Mouse (Mus musculus): ENCODE results near the gene Oca2.

Gene Oca2

GRCm38 (mm10) chr7:56381750-56382421 lies 142.3 kb downstream of the Oca2 start:
- no peak for DNase-seq (ENCODE audit: low spot score in 2 of 2)

- DNase-seq (ENCODE audit: low spot score in 2 of 2), result no peak
Observed at GRCm38 (mm10) chr7:56382706-56383105, 143.1 kb downstream of the Oca2 start.

- no peak for DNase-seq (ENCODE audit: low spot score in 2 of 2)
Observed at GRCm38 (mm10) chr7:56388295-56388694, 148.7 kb downstream of the Oca2 start.

DNA sequence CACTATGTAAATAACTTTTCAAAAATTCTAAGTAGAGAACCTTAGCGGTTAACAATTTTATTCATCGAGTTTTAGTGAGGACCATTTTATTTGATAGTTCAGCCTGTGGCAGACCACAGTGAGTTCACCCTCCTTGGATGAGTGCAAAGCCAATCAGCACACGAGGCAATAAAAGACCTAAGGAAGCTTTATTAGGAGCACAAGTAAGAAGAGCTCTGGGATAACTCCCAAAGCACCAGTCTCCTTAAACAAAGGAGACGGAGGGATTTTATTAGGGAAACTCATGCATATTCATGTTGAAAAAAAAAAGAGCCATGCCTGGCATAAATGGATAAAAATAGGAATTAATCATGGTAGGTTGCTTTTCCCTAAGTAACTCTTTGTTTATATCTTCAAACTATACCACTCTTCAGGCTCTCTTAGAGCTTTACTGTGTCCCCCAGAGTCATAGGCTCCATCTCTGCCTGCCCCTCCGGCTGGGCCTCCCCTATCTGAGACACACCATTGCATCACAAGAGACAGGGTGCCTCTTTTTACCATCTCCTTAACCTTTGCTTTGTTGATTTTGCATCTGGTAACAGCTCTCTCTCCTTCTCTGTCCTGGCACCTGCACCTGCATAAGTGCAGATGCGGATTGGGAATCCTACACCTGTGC lies 178.7 kb downstream of the Oca2 start:
- no peak for DNase-seq (ENCODE audit: low spot score in 2 of 2)

GRCm38 (mm10) chr7:56419253-56419844 lies 179.8 kb downstream of the Oca2 start:
- no peak for DNase-seq (ENCODE audit: low spot score in 2 of 2)

- DNase-seq (ENCODE audit: low spot score in 2 of 2), result no peak
Observed at GRCm38 (mm10) chr7:56421946-56422345, 182.4 kb downstream of the Oca2 start.

DNA sequence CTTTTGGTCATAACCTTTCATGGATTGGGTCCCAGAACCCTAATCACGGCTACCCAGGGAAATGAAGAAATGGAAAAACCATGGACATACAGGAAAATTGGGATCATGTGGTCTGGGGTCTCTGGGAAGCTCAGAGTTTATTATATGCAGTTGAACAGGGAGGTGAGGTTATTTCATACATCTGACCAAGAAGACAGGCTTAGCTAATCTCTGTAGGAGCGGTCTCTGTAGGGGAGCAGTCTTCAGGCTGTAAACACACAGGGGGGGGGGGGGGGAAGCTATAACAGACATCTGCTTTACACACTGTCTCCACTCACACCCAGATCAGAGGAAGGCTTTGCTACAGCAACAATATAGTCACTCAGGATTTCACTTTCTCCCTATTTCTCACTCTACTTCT lies 184.0 kb downstream of the Oca2 start:
- no peak for DNase-seq (ENCODE audit: low spot score in 2 of 2)

DNA sequence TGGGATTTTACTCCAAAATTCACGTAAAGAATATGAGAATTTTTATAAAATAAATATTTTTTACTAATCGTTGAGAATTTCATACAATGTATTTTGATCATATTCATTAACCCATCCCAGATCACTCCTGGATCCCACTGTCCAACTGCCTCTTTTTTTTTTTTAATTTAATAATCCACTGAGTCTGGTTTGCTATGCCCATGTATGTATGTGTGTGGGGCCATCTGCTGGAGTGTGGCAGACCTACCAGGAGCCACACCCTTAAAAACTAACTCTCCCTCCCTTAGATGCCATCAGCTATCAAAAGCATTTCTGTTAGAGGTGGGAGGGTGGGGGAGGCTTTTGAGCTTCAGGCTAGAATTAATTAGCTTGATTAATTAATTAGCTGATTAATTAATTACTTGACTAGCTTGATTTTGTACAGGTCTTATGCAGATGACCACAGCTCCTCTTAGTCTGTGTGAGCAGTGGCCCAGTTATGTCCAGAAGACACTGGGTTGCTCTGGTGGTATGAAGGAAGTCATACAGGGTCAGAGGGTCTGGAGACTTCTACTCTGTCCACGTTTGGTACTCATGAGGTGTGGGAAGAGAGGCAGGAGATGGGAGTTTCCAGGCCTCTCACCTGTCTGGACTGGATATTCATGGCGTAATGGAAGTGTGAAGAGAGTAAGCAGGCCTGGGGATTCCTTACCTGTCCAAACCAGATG lies 221.4 kb downstream of the Oca2 start:
- no peak for DNase-seq (ENCODE audit: low spot score in 2 of 2)

DNA sequence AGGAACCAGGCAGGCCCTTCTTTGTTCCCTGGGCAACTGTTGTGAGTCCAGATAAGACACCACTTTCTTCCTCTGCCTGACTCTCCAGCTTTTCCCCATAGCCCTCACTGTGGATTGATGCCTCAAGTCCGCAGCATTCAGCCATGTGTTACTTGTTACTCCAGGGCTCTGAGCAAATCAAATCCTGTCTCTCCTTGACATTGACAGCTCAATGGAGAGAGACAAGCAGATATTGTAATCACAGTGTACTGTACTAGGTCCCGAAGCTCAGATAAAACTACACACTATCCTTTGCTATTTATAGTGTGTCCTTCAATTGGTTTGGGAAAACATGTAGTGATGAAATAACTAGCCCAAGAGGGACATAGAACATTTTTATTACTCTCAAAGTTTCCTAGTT lies 258.7 kb downstream of the Oca2 start:
- DNase-seq (ENCODE audit: low spot score in 2 of 2), result no peak

GRCm38 (mm10) chr7:56499319-56499718 lies 259.8 kb downstream of the Oca2 start:
- no peak for DNase-seq (ENCODE audit: low spot score in 2 of 2)

GRCm38 (mm10) chr7:56499767-56500166 lies 260.2 kb downstream of the Oca2 start:
- DNase-seq (ENCODE audit: low spot score in 2 of 2), result no peak

- DNase-seq (ENCODE audit: low spot score in 2 of 2), result no peak
Observed at GRCm38 (mm10) chr7:56500438-56500837, 260.9 kb downstream of the Oca2 start.

DNA sequence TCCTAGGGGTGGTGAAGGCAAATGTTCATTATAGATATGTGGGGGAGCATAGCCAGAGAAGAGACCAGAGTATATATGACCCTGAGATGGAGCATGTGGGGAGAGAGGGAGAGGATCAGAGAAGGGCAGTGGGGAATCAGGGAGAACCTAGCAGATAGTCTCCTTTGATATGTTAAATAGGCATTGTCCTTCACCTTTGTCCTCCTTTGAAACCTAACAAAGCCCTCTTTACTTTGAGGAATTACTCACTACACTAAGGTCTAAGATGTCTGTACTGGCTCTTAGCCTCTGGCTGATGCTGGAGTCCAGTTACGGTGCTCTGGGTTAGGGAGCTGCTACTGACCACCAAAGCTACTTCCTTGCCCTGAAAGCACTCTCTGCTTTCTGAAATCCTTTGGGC lies 279.0 kb downstream of the Oca2 start:
- DNase-seq (ENCODE audit: low spot score in 2 of 2), result no peak

GRCm38 (mm10) chr7:56519741-56520140 lies 280.2 kb downstream of the Oca2 start:
- DNase-seq (ENCODE audit: low spot score in 2 of 2), result no peak

- DNase-seq (ENCODE audit: low spot score in 2 of 2), result no peak
Observed at GRCm38 (mm10) chr7:56534856-56535255, 295.3 kb downstream of the Oca2 start.

DNA sequence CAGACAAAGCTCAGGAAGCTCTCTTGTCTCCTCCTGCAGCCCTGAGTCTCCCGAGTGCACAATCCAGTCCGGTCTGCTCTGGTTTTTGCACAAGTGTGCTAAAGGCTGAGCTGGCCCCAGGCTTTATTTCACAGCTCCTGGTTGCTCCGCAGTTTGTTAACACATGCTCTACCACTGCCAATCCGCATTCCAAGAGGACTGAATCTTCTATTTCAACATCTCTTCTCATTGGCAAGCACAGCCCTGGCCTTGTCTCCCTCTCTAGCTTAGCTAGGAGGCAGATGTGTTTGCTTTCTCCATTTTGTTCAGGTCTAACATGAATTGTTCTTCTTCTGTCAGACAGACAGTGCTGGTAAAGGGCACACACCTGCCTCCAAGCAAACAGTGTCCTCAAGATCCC lies 309.7 kb downstream of the Oca2 start:
- no peak for DNase-seq (ENCODE audit: low spot score in 2 of 2)

DNA sequence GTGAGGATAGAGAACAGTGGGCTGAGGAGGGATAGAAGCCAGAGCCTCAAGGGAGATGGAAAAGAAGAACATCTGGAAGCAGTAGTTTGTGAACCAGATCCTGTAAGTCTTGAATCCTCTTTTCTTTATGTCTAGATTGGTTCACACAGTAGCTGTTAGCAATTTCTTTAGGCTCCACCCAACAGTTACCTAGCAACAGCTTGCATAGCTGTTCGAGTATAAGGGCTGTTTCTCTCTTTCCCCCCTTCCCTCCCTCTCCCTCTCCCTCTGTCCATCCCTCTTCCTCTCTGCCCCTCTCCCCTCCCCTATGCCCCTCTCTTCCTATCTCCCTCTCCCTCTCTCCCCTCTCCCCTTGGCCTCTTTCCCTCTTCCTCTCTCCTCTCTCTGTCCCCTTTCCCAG lies 312.2 kb downstream of the Oca2 start:
- DNase-seq (ENCODE audit: low spot score in 2 of 2), result no peak

All from thymus, postnatal 10 days (tissue).